Mouse (Mus musculus) forebrain, embryonic 15.5 days (tissue): ENCODE results near the gene C1qtnf12. TPM values are rescaled to one million over a fixed set of nuclear protein-coding genes. Genes with fewer than 3 reads are reported as not detected.

Source experiments
- ATAC-seq: fragments of 200-750 bp; cut with Nextera tagmentation; replicated peaks from 2 replicates; pipeline ENCODE4 v1.8.0; 2017; ENCODE audit warnings: mild to moderate bottlenecking, moderate TSS enrichment, moderate library complexity
- H3K27ac ChIP-seq: fragments of 300-500 bp; sonication (generic); replicated peaks from 2 replicates; pipeline ENCODE4 v1.5.1; 2015; ENCODE audit warnings: mild to moderate bottlenecking, inconsistent platforms
- H3K27me3 ChIP-seq: fragments of 300-500 bp; sonication (generic); 2 replicates; pipeline ENCODE4 v1.6.1; 2015; ENCODE audit warnings: inconsistent platforms
- H3K36me3 ChIP-seq: fragments of 300-500 bp; sonication (generic); 2 replicates; pipeline ENCODE4 v1.6.1; 2015; ENCODE audit warnings: mild to moderate bottlenecking, inconsistent platforms
- H3K4me1 ChIP-seq: fragments of 300-500 bp; sonication (generic); 2 replicates; pipeline ENCODE4 v1.6.1; 2015; ENCODE audit warnings: inconsistent platforms
- H3K4me2 ChIP-seq: fragments of 300-500 bp; sonication (generic); replicated peaks from 2 replicates; pipeline ENCODE4 v1.6.1; 2015; ENCODE audit warnings: mild to moderate bottlenecking, inconsistent platforms
- H3K4me3 ChIP-seq: fragments of 300-500 bp; sonication (generic); 2 replicates; pipeline ENCODE4 v1.5.1; 2015; ENCODE audit warnings: mild to moderate bottlenecking, inconsistent platforms
- H3K9ac ChIP-seq: fragments of 300-500 bp; sonication (generic); replicated peaks from 2 replicates; pipeline ENCODE4 v1.6.1; 2015; ENCODE audit warnings: mild to moderate bottlenecking, inconsistent platforms
- H3K9me3 ChIP-seq: fragments of 300-500 bp; sonication (generic); 2 replicates; pipeline ENCODE4 v1.6.1; 2016; ENCODE audit warnings: inconsistent platforms
- WGBS: fragments of 180-500 bp; shearing (Covaris S2); methylation state at CpG from one replicate; pipeline ENCODE4 v1.1.7; 2015; ENCODE audit warnings: mixed read lengths; 5-methylcytosine and 5-hydroxymethylcytosine counted together
- polyA plus RNA-seq: library from polyadenylated mRNA; unstranded; fragments of >200 nt; fragmentation: Nextera tagmentation; extraction: Ambion mirVana; gene quantifications from 2 replicates; pipeline ENCODE4 v1.2.1, GENCODE M21; 2015

Gene C1qtnf12
- polyA plus RNA-seq, 1 experiment from 2014 or later, result 9.0 TPM

DNA sequence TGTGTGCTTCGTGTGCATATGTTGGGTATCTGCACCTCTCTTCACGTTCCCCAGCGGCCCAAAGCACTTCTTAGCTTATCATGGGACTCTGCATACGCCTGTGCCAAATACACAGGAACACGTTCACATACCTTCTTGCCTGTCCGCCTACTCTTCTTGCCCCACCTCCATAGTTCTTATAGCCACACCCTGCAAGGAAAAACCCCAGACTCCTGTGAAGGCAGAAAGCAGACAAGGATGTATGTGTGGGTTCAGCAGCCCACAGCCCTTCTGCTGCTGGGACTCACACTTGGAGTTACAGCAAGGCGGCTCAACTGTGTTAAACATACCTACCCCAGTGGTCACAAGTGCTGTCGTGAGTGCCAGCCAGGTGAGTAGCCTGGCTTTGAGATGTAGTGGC is 51.5 kb downstream of the C1qtnf12 start, which contains the start of gene Tnfrsf4:
Gene Tnfrsf4, plus strand, starts transcription at position 207 of the 400 bp plus-strand sequence.
- H3K27me3 ChIP-seq, result no peaks in the 10 kb centered on the region
- no peaks in the 10 kb centered on the region for H3K9me3 ChIP-seq
- H3K36me3 ChIP-seq, result peaks cover 43% of the 10 kb centered on the region
- no peak within 1 kb of the TSS for H3K4me2 ChIP-seq
- no peak within 1 kb of the TSS for H3K9ac ChIP-seq
- ATAC-seq, result no peak
- no peak within 1 kb of the TSS for H3K4me3 ChIP-seq
- H3K4me1 ChIP-seq, result no peaks in the 10 kb centered on the region
- whole genome bisulfite sequencing, result 90% methylated on average over 8 of the region's 8 CpGs
- H3K27ac ChIP-seq, result no peak within 1 kb of the TSS

DNA sequence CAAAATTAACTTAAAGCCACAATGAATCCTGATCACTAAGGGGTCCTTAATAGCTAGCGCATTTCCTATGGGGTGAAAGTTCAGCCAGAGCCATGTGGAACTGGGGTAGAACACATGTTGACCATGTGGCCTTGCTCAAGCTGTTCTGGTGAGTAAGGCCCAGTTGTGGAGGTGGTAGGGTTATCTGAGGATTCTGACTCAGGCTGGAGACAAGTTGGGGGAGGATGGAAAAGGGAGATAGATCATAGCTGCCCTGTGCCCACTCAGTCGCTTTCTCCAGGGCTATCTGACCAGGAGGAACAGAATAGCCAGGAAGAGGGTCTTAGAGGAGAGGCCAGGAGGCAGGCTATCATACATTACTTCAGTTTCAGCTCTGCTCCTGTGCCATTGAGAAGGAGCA is 52.3 kb downstream of the C1qtnf12 start:
- 90% methylated on average over 2 of the region's 2 CpGs for WGBS
- Histone ChIP-seq H3K4me2 (no peak overlapping the region), H3K27ac (no peak overlapping the region), H3K4me3 (no peak overlapping the region), H3K36me3 (peaks cover 35% of the 10 kb centered on the region), H3K9ac (no peak overlapping the region), H3K4me1 (no peaks in the 10 kb centered on the region), H3K9me3 (no peaks in the 10 kb centered on the region), H3K27me3 (no peaks in the 10 kb centered on the region)
- no peak for ATAC-seq

Other genes with a start within 250 kb of the C1qtnf12 start
- 10.4 TPM in 2 replicates for gene Tmem240, start 227.5 kb upstream of the C1qtnf12 start, polyA plus RNA-seq
- 91.0 TPM in 2 replicates for gene Atad3a, start 201.2 kb upstream of the C1qtnf12 start, polyA plus RNA-seq
- 21.8 and 22.6 TPM in 2 replicates for gene Vwa1, start 187.6 kb upstream of the C1qtnf12 start, polyA plus RNA-seq
- 0.29 and 0.60 TPM in 2 replicates for gene Tmem88b, start 176.4 kb upstream of the C1qtnf12 start, polyA plus RNA-seq
- not detected in 2 replicates for gene Ankrd65, start 171.9 kb upstream of the C1qtnf12 start, polyA plus RNA-seq
- 228 and 244 TPM in 2 replicates for gene Mrpl20, start 159.4 kb upstream of the C1qtnf12 start, polyA plus RNA-seq
- gene Ccnl2, start 149.8 kb upstream of the C1qtnf12 start, polyA plus RNA-seq, result 172 and 173 TPM in 2 replicates
- gene Aurkaip1, start 131.0 kb upstream of the C1qtnf12 start, polyA plus RNA-seq, result 127 and 130 TPM in 2 replicates
- gene Mxra8, start 122.6 kb upstream of the C1qtnf12 start, polyA plus RNA-seq, result 15.0 and 19.0 TPM in 2 replicates
- gene Dvl1, start 114.9 kb upstream of the C1qtnf12 start, polyA plus RNA-seq, result 10.6 and 23.1 TPM in 2 replicates
- gene Tas1r3, start 99.0 kb upstream of the C1qtnf12 start, polyA plus RNA-seq, result 0.64 and 0.73 TPM in 2 replicates
- gene Cptp, start 92.9 kb upstream of the C1qtnf12 start, polyA plus RNA-seq, result 20.5 and 22.9 TPM in 2 replicates
- 90.6 and 99.9 TPM in 2 replicates for gene Ints11, start 92.8 kb upstream of the C1qtnf12 start, polyA plus RNA-seq
- 61.5 and 64.8 TPM in 2 replicates for gene Pusl1, start 70.5 kb upstream of the C1qtnf12 start, polyA plus RNA-seq
- 82.2 and 84.5 TPM in 2 replicates for gene Acap3, start 70.5 kb upstream of the C1qtnf12 start, polyA plus RNA-seq
- gene Ube2j2, start 18.5 kb upstream of the C1qtnf12 start, polyA plus RNA-seq, result 123 and 127 TPM in 2 replicates
- 27.8 and 30.2 TPM in 2 replicates for gene B3galt6, start 30.3 kb downstream of the C1qtnf12 start, polyA plus RNA-seq
- 114 and 117 TPM in 2 replicates for gene Sdf4, start 30.6 kb downstream of the C1qtnf12 start, polyA plus RNA-seq
- gene Tnfrsf4, start 51.5 kb downstream of the C1qtnf12 start, polyA plus RNA-seq, result 0.83 and 0.95 TPM in 2 replicates
- gene Tnfrsf18, start 63.8 kb downstream of the C1qtnf12 start, polyA plus RNA-seq, result 0.66 and 1.5 TPM in 2 replicates
- not detected in 2 replicates for gene Ttll10, start 97.1 kb downstream of the C1qtnf12 start, polyA plus RNA-seq
- 40.2 and 41.0 TPM in 2 replicates for gene 9430015G10Rik, start 147.7 kb downstream of the C1qtnf12 start, polyA plus RNA-seq
- 0.46 and 0.72 TPM in 2 replicates for gene Rnf223, start 168.2 kb downstream of the C1qtnf12 start, polyA plus RNA-seq
- 103 and 108 TPM in 2 replicates for gene Agrn, start 235.2 kb downstream of the C1qtnf12 start, polyA plus RNA-seq
- 1.5 and 2.1 TPM in 2 replicates for gene Isg15, start 238.5 kb downstream of the C1qtnf12 start, polyA plus RNA-seq
- gene AW011738, start 241.0 kb downstream of the C1qtnf12 start, polyA plus RNA-seq, result 4.2 and 4.3 TPM in 2 replicates